Mouse (Mus musculus): ENCODE data around the gene Sim1. TPM values are rescaled to one million over a fixed set of nuclear protein-coding genes. Genes with fewer than 3 reads are reported as not detected.

The Sim1 gene
- total RNA-seq, 2 experiments from 2014 or later, result 0.30 to 0.61 TPM

GRCm38 (mm10) chr10:50895091-50895790, 687 bp downstream of the Sim1 start:
- TF ChIP-seq CTCF (IDR thresholded peaks at IDR 0.05), result no peak
- intact Hi-C loops (cut with DNase I), result loop anchor here (5.0 to 10.0 kb wide), 3 partner anchors 303 to 1127 kb away; partner anchors contain the start of genes Ascc3 and Vgll2
- Histone ChIP-seq H3K27ac (no peak overlapping the region), H3K4me3 (no peak overlapping the region)
- no peak for DNase-seq (ENCODE audit: extremely low spot score in 1 of 2, low spot score in 2 of 2)

GRCm38 (mm10) chr10:50895881-50896766, 1.6 kb downstream of the Sim1 start:
- no peak for DNase-seq (ENCODE audit: extremely low spot score in 1 of 2, low spot score in 2 of 2)
- TF ChIP-seq CTCF (IDR thresholded peaks at IDR 0.05), result no peak
- Histone ChIP-seq H3K27ac (no peak overlapping the region), H3K4me3 (no peak overlapping the region)
- intact Hi-C loops (cut with DNase I), result loop anchor here (5.0 to 10.0 kb wide), 3 partner anchors 304 to 1126 kb away; partner anchors contain the start of genes Ascc3 and Vgll2

DNA sequence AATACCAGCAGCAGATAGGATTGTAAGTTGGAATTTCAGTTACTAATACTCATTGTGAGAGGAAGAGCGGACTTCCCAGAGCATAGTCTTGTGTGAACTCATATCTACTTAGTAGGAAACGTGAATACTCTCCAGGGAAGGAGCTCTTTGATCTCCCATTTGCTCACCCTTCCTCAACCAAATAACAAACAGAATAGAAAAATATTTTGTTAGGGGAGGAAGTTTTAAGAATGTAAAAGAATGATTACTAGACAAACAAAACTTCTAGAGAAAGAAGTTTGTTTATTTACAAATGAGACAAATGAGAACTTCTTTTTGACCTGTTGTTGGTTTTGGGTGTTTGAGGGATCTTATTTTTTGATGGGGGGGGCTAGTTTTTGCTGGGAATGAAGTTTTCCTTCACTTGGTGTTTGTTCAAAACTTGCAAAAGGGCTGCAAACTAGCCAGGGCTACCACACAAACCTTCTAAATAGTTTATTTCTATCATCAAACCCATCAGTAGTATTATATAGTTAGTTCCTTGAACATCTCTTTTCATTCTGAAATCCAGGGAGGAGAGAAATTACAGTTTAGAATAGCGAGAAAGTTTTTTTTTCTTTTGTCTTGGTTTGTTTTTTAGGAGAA, 2.3 kb downstream of the Sim1 start:
- no peak for DNase-seq (ENCODE audit: extremely low spot score in 1 of 2, low spot score in 2 of 2)
- intact Hi-C loops (cut with DNase I), result loop anchor here (5.0 to 10.0 kb wide), 3 partner anchors 305 to 1125 kb away; partner anchors contain the start of genes Ascc3 and Vgll2
- Histone ChIP-seq H3K4me3 (no peak overlapping the region), H3K27ac (no peak overlapping the region)
- TF ChIP-seq CTCF (IDR thresholded peaks at IDR 0.05), result no peak

DNA sequence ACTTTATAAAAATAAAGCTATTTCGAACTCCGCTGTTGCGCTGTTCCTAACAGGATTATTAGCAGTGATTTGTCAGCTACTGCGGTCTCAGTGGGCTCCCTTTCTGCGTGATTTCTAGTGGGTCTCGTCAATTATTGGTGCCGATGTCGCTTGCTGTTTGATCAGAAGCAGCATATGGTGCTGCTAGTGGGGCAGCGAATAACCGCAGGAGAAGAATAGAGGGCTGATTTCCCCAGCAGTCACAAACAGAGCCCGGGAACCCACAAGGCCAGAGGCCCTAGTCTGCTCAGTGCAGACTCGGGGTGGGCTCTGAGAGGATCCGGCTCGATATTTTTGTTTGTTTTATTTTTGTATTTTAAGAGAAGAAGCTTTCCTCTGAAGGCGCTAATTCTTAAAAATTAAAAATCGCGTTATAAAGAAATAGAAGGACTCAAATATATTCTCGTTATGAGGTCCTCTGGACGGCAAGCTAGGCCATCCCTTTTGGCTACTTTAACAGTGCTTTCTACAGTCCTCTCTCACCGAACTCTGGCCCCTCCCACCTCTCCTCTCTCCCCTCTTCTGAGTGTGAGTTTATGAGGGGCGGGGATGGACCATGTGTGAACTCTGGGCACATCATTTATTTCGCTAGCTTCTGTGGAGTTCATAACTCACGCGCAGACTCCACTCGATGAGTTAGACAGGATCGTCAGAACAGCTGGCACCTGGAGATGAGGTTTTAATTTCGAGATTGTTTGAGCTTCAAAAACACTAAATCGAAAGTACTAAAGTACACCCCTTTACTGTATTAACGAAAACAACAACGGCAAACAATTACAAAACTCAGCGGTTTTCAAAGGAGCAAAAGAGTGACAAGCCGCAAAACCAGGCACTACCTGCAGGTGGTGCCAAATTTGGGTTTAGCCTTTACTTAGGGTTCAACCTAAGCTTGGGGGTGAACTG, 3.2 kb downstream of the Sim1 start:
- H3K27ac ChIP-seq, result no peak overlapping the region
- no peak overlapping the region for H3K4me3 ChIP-seq
- peak; percentile 30 for TF ChIP-seq CTCF (IDR thresholded peaks at IDR 0.05)
- no peak for DNase-seq (ENCODE audit: extremely low spot score in 1 of 2, low spot score in 2 of 2)
- intact Hi-C loops (cut with DNase I), result loop anchor here (5.0 to 10.0 kb wide), 3 partner anchors 306 to 1124 kb away; partner anchors contain the start of genes Ascc3 and Vgll2

GRCm38 (mm10) chr10:50898621-50899020, 4.1 kb downstream of the Sim1 start:
- DNase-seq (ENCODE audit: extremely low spot score in 1 of 2, low spot score in 2 of 2), result no peak
- intact Hi-C loops (cut with DNase I), result loop anchor here (5.0 to 10.0 kb wide), 3 partner anchors 306 to 1124 kb away; partner anchors contain the start of genes Ascc3 and Vgll2
- Histone ChIP-seq H3K4me3 (no peak overlapping the region), H3K27ac (no peak overlapping the region)
- TF ChIP-seq CTCF (IDR thresholded peaks at IDR 0.05), result no peak

GRCm38 (mm10) chr10:50899846-50900745, 5.5 kb downstream of the Sim1 start:
- TF ChIP-seq CTCF (IDR thresholded peaks at IDR 0.05), result no peak
- intact Hi-C loops (cut with DNase I), result loop anchor here (5.0 to 10.0 kb wide), 4 partner anchors 308 to 1122 kb away; partner anchors contain the start of genes Ascc3 and Vgll2

DNA sequence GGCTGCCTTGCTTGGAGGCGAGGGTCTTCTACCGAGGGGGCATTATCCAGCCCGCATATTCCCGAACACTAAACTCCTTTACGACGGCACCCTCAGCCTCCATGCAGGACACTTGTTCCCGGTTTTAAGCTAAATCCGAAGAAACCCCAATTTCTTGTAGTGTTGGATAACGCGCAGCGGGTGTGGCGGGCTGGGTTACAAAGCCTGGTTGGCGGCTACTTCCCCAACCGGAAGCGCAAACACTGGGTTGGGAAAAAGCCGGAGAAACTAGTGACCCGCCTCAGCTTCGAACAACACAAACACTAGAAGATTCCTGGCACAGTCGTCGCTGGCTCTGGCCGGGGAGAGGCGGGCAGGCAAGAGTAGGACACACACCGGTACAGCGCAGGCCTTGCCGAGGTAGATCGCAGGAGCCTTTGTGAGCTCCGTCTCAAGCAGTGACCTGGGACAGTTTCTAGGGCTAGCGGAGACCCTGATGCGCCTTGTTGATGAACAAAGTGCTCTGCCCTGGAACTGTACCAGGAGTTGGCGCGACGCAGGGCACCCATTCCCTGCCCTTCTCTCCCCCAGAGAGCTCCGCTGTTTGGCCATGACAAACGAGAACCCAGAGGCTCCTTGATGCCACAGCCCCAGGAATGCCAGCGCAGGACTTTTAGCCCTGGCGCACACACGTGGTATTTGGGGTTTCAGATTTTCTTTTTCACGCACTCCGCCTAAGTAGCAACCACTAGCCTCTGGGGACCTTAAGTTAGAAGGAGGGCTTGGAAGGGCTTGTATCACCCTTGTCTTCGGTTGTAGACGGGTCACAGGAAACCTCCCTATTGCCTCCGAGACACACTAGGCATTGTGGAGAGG, 6.4 kb downstream of the Sim1 start:
- no peak overlapping the region for H3K4me3 ChIP-seq

More at GRCm38 (mm10) chr10:50899846-50900745, 5.5 kb downstream of the Sim1 start:
- no peak for DNase-seq (ENCODE audit: extremely low spot score in 1 of 2, low spot score in 2 of 2)
- Histone ChIP-seq H3K4me3 (no peak overlapping the region), H3K27ac (no peak overlapping the region)

GRCm38 (mm10) chr10:50901601-50902475, 7.3 kb downstream of the Sim1 start:
- no peak overlapping the region for H3K4me3 ChIP-seq
- DNase-seq (ENCODE audit: extremely low spot score in 1 of 2, low spot score in 2 of 2), result no peak
- H3K27ac ChIP-seq, result no peak overlapping the region
- TF ChIP-seq CTCF (IDR thresholded peaks at IDR 0.05), result no peak
- intact Hi-C loops (cut with DNase I), result loop anchor here (10.0 kb wide), 1 partner anchor 503 kb away; no protein-coding TSS in a partner anchor

More for the DNA sequence above, 6.4 kb downstream of the Sim1 start:
- H3K27ac ChIP-seq, result no peak overlapping the region
- intact Hi-C loops (cut with DNase I), result loop anchor here (10.0 kb wide), 1 partner anchor 504 kb away; no protein-coding TSS in a partner anchor
- DNase-seq (ENCODE audit: extremely low spot score in 1 of 2, low spot score in 2 of 2), result no peak
- no peak for TF ChIP-seq CTCF (IDR thresholded peaks at IDR 0.05)
